Mouse (Mus musculus): Measurements from ENCODE around the gene Macrod1. TPM values are rescaled to one million over a fixed set of nuclear protein-coding genes. Genes with fewer than 3 reads are reported as not detected.

The Macrod1 gene
- total RNA-seq, 1 experiment from 2014 or later: 11.2 TPM

DNA sequence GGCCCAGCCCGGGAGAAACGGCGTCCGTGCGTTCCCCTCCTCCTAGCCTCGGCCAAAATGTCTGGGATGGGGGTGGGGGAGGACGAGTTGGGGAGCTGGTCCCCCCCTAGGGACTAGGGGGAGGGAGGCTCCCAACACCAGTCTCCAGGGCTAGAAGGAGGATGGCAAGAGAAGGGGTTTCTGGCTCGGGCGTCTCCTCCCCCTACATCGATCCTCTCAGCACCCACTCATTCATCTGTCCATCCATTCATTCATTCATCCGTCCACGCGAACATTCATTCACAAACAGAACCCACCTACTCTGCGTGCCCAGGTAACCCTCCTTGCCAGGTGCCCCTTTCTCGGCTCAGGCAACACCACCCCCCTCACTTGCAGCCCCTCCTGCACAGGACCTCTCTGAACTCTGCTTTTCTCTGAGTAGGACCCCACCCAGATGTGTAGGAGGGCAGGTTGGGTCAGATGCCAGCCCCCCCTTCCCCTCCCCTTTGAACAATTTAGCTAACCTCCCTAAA lies 109.6 kb downstream of the Macrod1 start:
- ATAC-seq (replicated peaks in 1 of 2; ENCODE audit: insufficient read depth in 1 of 2, low FRiP score in 2 of 2, low TSS enrichment in 1 of 2, low read depth in 1 of 2, poor library complexity in 2 of 2, severe bottlenecking in 2 of 2): no peak

DNA sequence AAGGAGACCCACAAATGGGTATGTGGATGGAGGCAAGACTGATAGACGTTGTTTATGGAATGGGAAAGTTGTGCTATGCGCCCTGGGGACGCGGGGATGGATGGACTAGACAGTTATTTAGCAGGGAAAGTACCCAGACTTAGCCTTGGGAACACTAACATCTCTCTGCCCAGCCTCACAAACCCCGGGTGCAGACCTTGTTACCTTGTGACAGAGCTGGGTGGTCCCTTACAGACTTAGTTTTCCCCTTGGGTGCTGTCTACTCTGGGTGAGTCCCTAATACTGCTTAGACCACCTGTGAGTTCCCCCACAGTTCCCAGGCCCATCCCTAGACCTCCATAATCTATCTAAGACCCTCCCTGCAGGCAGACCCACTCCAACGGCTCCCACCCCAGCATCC lies 110.2 kb downstream of the Macrod1 start:
- ATAC-seq (replicated peaks in 1 of 2; ENCODE audit: insufficient read depth in 1 of 2, low FRiP score in 2 of 2, low TSS enrichment in 1 of 2, low read depth in 1 of 2, poor library complexity in 2 of 2, severe bottlenecking in 2 of 2): no peak

DNA sequence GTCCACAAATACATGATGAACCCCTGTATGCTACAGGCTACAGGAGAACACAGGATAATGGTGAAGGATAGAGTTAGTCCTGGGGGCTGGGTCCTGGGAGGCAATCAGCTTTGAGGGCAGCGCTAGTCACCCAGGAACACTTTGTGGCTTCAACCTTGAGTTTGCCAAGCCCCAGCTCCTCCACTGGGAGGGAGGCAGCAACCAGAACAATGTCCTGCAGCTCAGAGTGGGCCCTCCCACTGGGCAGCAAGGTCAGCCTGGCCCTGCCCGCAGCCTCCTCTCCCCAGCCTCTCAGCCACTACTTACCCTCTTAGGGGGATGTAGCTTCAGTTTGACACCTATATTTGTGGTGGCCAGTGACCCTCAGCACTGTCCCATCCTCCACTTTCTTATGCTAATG lies 111.8 kb downstream of the Macrod1 start:
- ATAC-seq (replicated peaks in 1 of 2; ENCODE audit: insufficient read depth in 1 of 2, low FRiP score in 2 of 2, low TSS enrichment in 1 of 2, low read depth in 1 of 2, poor library complexity in 2 of 2, severe bottlenecking in 2 of 2): no peak

DNA sequence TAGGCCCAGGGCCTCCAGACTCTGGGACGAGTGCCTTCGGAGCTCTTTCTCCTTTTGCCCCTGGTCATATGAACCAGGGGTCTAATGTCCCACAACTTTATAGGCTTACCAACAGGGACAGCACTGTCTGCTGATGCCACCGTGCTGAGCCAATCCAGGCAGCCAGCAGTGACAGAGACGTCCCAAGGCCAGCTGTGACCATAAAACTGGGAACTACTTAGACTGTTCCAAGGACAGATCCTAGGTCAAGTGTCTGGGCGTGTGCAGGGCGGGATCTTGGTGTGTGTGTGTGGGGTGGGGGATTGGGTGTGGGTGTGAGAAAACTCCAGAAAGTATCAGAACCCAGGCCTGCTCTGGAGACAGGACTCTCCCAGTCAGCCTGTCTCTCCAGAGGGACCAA lies 114.3 kb downstream of the Macrod1 start:
- ATAC-seq (replicated peaks in 1 of 2; ENCODE audit: insufficient read depth in 1 of 2, low FRiP score in 2 of 2, low TSS enrichment in 1 of 2, low read depth in 1 of 2, poor library complexity in 2 of 2, severe bottlenecking in 2 of 2): no peak

DNA sequence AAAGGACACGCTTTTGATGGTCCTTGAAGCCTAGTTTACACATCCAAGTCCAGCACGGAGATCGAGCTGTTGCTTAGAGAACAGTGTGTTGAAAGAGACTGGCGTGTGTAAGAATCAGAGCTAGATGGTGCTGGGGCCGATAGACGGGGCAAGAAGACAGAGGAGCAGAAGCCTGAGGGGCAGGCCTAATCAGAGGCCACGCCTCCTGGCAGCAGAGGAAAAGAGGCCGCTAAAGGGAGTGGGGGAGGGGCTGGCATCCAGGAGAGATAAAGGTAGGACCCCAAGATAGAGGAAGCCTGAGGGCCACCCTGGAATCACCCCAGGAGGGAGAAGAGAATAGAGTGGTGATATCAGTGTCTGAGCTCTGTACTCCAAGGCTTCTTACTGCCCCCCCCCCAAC lies 114.8 kb downstream of the Macrod1 start:
- ATAC-seq (replicated peaks in 1 of 2; ENCODE audit: insufficient read depth in 1 of 2, low FRiP score in 2 of 2, low TSS enrichment in 1 of 2, low read depth in 1 of 2, poor library complexity in 2 of 2, severe bottlenecking in 2 of 2): no peak

DNA sequence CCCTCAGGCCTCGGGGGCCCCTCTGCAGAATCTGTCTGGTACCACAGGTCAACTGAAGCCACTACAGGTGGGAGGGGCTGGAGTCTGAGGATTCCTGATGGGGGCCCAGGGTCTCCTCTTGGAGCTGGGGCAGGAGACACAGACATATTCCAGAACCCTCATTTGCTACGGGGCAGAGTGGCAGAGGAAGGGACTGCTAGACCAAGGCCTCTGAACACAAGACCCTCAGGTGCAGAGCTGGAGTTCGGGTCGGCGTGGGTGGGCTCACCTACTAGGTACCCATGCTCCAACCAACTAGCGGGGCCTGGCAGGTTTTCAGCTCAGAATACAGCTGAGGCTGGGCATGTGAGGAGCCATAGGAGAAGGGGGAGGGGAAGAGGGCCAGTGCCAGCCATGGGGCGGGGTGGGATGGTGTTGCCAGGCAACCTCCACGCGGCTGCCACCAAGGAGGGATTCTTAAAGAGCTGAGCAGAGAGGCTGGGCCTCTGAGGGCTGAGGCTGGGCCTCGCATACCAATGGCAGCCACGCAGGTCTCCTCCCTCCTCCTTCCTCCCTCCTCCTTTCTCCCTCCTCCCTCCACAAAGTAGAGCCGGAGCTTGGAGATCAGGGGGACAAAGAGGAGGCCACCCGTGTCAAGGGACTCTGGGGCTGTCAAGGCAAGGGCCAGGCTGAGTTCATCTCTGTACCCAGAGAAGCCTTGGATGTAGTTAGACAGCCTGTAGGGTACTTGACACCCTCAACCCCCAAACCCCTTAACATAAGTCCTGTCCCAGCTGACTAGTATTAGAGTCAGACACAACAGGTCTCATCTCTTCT lies 115.6 kb downstream of the Macrod1 start:
- ATAC-seq (replicated peaks in 1 of 2; ENCODE audit: insufficient read depth in 1 of 2, low FRiP score in 2 of 2, low TSS enrichment in 1 of 2, low read depth in 1 of 2, poor library complexity in 2 of 2, severe bottlenecking in 2 of 2): no peak

DNA sequence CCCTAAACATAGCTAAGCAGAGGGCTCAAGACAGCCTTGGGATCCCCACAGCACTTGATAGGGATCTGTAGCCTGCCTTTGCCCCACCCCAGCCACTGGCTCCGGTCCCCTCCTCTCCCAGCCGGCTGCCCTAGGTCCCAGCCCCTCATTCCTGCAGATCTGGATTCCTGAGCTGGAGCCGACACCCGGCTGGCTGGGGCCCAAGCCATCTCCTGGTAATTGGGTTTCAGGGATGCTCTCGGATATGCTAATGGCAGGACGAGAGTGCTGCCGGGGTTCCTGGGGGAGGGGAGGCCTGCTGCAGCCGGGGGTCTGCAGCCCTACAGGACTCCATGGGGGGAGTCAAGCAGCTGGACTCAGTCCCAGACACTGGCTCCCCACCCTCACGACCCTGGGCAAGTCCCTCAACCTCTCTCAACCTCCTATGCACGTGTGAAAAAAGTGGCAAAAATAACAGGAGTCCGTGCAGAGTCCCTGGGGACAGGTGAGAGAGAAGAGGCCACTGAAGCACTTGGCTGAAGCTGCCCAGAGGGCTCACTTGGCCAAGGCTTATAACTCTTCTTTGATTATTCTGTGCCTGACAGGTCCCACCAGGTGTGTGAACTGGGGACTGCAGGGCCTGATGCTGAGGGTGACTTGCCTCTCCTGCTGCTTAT lies 119.6 kb downstream of the Macrod1 start:
- ATAC-seq (replicated peaks in 1 of 2; ENCODE audit: insufficient read depth in 1 of 2, low FRiP score in 2 of 2, low TSS enrichment in 1 of 2, low read depth in 1 of 2, poor library complexity in 2 of 2, severe bottlenecking in 2 of 2): no peak

DNA sequence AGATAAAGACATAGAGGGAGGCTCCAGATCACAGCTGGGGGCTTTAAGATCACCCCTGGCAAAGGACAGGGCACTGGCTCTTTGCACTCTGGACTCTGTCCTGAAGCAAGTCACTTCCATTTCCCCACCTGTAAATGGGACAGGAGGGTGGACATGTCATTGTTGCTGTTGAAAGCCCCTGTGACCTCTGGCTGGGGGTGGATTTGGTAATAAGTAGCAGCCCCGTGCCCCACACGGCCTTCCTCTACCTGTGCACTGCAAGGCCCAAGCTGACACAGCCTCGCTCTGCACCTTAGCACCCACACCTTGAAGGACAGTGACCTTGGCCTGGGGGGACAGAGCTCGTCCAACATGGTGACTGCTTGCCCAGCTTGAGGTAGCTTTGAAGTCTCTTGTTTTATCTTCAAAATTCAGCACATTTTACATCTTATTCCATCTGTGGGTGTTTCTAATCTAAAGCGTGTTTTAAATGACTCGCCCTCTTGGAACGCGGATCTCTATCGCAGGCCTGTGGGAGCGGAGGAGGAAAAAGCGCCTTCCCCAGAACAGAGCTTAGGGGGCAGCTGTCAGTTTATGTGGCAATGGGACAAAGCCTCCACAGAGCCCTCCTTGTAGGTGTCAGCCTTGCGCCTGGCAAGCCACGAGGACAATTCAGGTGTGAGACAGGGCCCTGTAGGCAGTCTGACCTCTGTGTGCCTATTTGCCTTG lies 121.3 kb downstream of the Macrod1 start:
- no peak for ATAC-seq (replicated peaks in 1 of 2; ENCODE audit: insufficient read depth in 1 of 2, low FRiP score in 2 of 2, low TSS enrichment in 1 of 2, low read depth in 1 of 2, poor library complexity in 2 of 2, severe bottlenecking in 2 of 2)

DNA sequence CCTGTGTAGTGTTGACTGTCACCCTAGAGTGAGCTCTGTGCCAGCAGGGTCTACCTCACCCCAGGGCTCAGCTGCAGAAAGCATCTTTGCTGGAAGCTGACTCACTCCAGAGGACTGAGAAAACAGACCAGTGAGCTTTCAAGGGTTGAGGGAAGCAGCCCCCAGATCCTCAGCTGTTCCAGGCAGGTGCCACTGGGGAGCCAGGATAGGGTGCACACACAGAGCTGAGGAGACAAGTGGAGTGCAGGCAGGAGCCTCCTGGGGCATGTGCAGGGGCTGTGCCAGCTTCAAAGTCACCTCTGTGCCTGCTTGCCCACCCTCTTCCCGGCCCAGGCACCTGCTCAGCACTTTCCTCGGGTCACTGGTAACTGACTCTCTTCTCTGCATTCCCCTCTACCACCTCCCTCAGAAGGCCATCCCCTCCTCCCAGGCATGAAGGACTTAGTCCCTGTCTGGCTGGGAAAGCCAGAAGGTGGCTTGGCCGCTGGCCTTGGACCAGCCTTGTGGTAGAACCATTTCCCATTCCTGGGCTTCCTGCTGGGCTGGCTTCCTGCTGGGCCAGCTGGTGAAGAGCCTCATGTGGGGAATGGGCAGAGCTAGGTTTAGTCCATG lies 122.3 kb downstream of the Macrod1 start:
- ATAC-seq (replicated peaks in 1 of 2; ENCODE audit: insufficient read depth in 1 of 2, low FRiP score in 2 of 2, low TSS enrichment in 1 of 2, low read depth in 1 of 2, poor library complexity in 2 of 2, severe bottlenecking in 2 of 2): no peak

DNA sequence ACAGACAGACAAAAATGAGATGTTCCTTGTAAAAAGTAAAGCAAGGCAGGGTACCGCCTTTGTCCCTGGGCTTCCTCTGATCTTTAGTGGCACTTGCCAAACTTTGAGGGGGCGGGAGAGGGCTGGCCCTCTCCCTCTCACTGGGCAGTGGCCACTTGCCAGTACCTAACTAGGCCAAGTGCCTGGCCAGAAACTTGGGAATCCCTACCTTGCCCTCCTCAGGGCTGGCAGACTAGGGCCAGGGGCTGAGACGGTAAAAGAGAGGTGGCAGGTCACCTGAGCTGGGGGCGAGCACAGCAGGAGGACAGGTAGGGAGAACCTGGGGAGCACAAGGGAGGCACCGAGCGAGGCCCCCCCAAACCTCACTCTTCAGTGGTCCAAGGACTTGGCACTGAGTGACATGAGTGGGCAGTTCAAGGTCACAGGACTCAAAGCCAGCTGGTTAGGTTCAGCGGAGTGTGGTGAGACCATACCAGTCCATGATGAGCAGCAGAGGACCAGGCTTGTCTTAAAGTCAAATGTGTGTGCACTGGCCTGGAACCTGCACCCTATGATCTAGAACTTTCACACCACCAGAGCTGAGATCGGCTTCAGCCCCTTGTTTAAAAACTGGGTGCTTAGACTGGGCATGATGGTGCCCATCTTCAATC lies 124.3 kb downstream of the Macrod1 start:
- ATAC-seq (replicated peaks in 1 of 2; ENCODE audit: insufficient read depth in 1 of 2, low FRiP score in 2 of 2, low TSS enrichment in 1 of 2, low read depth in 1 of 2, poor library complexity in 2 of 2, severe bottlenecking in 2 of 2): no peak

DNA sequence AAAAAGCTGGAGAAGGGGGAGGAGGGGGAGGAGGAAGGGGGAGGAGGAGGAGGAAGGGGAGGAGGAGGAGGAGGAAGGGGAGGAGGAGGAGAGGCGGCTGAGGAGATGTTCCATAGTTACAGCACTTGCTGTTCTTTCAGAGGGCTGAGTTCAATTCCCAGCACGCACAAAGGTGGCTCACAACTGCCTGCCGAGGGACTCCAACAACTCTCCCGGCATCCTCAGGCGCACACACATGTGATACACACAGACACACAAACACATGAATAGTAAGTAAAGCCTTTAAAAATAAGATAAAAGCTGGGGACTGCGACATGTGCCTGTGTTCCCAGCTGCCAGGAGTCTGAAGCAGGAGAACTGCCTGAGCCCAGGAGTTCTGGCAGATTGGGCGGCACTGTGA lies 124.9 kb downstream of the Macrod1 start:
- no peak for ATAC-seq (replicated peaks in 1 of 2; ENCODE audit: insufficient read depth in 1 of 2, low FRiP score in 2 of 2, low TSS enrichment in 1 of 2, low read depth in 1 of 2, poor library complexity in 2 of 2, severe bottlenecking in 2 of 2)

DNA sequence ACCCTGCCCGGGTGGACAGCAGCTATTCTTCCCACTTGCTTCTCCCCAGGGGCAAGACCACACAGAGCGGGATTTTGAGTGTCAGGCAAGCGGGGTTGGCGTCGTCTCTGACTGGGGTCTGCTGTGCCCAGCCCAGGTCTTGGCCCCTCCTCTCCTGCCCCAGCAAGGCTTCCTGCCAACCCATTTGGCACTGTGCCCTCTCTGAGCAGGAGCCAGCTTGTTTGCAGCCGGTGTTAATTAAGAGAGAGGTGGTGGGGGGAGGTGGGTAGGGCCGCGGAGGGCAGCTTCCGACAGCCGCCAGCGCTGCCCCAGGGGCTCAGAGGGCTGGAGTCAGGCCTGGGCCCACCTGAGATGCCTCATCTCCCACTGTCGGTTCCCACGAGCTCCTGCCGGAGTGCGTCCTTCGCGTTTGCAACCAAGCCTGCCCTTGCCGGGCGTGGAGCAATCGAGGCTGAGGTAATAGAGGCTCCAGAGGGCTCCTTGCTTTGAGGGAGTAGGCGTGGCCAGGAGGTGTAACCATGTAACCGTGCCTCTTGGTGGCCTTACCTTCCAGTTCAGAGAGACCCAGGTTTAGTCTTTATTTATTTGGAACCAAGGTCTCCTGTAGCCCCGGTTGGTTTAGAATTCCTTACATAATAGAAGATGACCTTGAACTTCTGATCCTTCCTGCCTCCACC lies 125.8 kb downstream of the Macrod1 start:
- ATAC-seq (replicated peaks in 1 of 2; ENCODE audit: insufficient read depth in 1 of 2, low FRiP score in 2 of 2, low TSS enrichment in 1 of 2, low read depth in 1 of 2, poor library complexity in 2 of 2, severe bottlenecking in 2 of 2): peak; percentile 43 to 79; a peak in 2 of 4 replicates

DNA sequence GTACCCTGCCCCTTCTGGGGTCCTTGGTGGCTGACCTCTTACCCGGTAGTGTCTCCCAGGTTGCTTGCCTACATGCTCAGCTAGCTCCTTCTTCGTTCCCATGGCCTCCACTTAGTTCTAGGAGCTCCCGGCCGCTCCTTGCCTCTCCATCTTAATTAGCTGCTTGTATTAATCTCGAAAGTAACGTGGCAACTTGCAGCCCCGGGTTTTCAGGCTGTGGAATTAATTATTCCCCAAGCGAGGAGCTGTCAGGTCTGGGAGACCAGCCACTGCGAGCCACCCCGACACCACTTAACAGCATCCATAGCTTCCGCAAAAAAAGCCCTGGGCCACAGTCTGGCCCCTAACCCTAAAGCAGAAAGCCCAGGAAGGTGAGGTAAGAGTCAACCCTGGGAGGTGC lies 126.8 kb downstream of the Macrod1 start:
- ATAC-seq (replicated peaks in 1 of 2; ENCODE audit: insufficient read depth in 1 of 2, low FRiP score in 2 of 2, low TSS enrichment in 1 of 2, low read depth in 1 of 2, poor library complexity in 2 of 2, severe bottlenecking in 2 of 2): no peak

DNA sequence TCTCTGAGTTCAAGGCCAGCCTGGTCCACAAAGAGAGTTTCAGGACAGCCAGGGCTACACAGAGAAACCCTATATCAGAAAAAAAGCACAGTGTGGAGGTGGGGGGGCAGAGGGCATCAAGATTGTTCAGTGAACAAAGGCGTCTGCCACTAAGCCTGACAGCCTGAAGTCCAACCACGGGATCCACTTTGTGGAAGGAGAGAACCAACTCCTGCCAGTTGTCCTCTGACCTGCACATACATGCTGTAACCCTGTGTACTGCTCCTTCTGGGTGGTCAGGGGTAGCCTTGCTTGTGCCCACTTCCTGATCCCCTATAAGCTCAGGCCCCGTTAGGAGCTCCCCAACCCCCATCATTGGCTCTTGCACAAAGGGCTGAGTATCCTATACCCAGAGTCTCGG lies 128.4 kb downstream of the Macrod1 start:
- no peak for ATAC-seq (replicated peaks in 1 of 2; ENCODE audit: insufficient read depth in 1 of 2, low FRiP score in 2 of 2, low TSS enrichment in 1 of 2, low read depth in 1 of 2, poor library complexity in 2 of 2, severe bottlenecking in 2 of 2)

DNA sequence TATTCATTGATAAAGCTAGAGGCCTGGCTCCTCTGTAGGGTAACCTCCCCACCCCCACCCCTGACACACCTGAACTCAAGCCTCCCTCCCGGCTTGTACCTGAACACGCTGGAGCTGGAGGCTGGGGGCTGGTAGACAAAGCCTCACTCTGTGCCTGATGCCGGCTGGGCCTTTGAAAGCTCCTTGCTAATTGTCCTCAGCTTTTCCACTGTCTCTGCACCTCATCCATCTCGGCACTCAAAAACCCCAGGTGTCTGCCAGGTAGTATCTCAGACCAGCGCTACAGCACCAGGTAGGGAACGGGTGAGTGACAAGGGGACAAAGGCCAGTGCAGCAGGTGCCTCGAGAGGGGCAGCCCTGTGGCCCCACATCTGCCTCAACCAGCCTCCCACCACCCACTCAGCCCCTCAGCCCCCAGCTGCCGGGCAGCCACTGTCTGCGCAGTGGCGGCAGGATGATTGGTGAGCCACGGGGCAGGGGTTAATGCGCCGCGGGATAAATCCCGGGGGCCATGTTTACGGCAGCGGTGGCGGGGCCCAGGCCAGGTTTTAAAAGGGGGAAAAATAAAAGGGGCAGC lies 129.2 kb downstream of the Macrod1 start:
- no peak for ATAC-seq (replicated peaks in 1 of 2; ENCODE audit: insufficient read depth in 1 of 2, low FRiP score in 2 of 2, low TSS enrichment in 1 of 2, low read depth in 1 of 2, poor library complexity in 2 of 2, severe bottlenecking in 2 of 2)

DNA sequence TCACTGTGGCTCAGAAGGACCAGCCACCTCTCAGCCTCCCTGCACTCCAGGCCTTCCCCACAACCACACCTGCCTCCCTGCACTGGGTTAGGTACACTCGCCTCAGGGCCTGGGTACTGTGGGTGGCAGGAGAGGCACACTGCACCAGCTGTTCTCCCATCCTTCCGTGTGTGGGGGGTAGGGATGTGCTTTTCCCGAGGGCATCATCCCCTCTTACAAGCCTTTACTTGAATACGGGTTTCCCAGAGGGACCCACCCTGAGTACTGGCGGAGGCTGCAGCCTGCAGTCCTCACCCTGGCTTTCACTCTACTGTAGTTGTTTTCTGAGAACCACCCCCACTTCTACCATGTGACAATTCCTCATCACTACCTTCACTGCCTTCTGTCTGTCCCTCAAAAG lies 130.5 kb downstream of the Macrod1 start:
- ATAC-seq (replicated peaks in 1 of 2; ENCODE audit: insufficient read depth in 1 of 2, low FRiP score in 2 of 2, low TSS enrichment in 1 of 2, low read depth in 1 of 2, poor library complexity in 2 of 2, severe bottlenecking in 2 of 2): no peak

DNA sequence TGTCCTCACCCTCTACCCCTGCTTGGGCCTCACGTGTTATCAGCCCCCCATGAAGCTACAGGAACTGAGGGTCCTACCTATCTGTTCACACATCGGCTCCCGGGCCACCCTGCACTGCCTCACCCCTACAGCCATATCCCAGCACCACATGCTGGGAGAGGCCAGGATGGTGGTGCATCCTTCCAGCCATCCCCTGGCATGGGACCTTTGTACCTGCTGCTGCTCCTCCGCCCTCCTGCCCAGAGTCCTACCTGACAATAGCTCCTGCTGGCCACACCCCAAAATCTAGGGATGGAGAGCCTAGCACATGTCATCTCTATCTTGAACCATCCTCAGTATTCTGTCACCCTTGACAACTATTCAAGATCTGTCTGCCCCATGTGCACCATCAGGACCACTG lies 132.4 kb downstream of the Macrod1 start:
- ATAC-seq (replicated peaks in 1 of 2; ENCODE audit: insufficient read depth in 1 of 2, low FRiP score in 2 of 2, low TSS enrichment in 1 of 2, low read depth in 1 of 2, poor library complexity in 2 of 2, severe bottlenecking in 2 of 2): no peak

All from hematopoietic stem cell, adult 5-6 weeks (primary cell).